Mouse (Mus musculus): Measurements from ENCODE around the gene Lrwd1.

The Lrwd1 gene

GRCm38 (mm10) chr5:136088821-136089575 is 46.9 kb downstream of the Lrwd1 start:
- DNase-seq (ENCODE audit: low spot score) = no peak

- no peak for DNase-seq (ENCODE audit: low spot score)
These were observed 49.6 kb downstream of the Lrwd1 start for GRCm38 (mm10) chr5:136086290-136086689.

GRCm38 (mm10) chr5:136084891-136085651 is 50.8 kb downstream of the Lrwd1 start:
- DNase-seq (ENCODE audit: low spot score) = no peak

GRCm38 (mm10) chr5:136084144-136084881 is 51.6 kb downstream of the Lrwd1 start:
- no peak for DNase-seq (ENCODE audit: low spot score)

- peak; percentile 86 for DNase-seq (ENCODE audit: low spot score)
These were observed 52.2 kb downstream of the Lrwd1 start, which contains the start of gene Rasa4 for GRCm38 (mm10) chr5:136083669-136084107. Gene Rasa4, plus strand, starts transcription at chr5:136083916.

- no peak for DNase-seq (ENCODE audit: low spot score)
These were observed 53.5 kb downstream of the Lrwd1 start for GRCm38 (mm10) chr5:136082345-136082744.

GRCm38 (mm10) chr5:136078136-136078535 is 57.7 kb downstream of the Lrwd1 start:
- DNase-seq (ENCODE audit: low spot score) = no peak

- DNase-seq (ENCODE audit: low spot score) = no peak
These were observed 58.8 kb downstream of the Lrwd1 start for GRCm38 (mm10) chr5:136077001-136077550.

GRCm38 (mm10) chr5:136076284-136076683 is 59.6 kb downstream of the Lrwd1 start:
- no peak for DNase-seq (ENCODE audit: low spot score)

GRCm38 (mm10) chr5:136075076-136075475 is 60.8 kb downstream of the Lrwd1 start:
- no peak for DNase-seq (ENCODE audit: low spot score)

GRCm38 (mm10) chr5:136073526-136073925 is 62.3 kb downstream of the Lrwd1 start:
- no peak for DNase-seq (ENCODE audit: low spot score)

GRCm38 (mm10) chr5:136073051-136073450 is 62.8 kb downstream of the Lrwd1 start:
- no peak for DNase-seq (ENCODE audit: low spot score)

Measured in spleen, adult 12 weeks (tissue).